Mouse (Mus musculus) embryo, embryonic 10.5 days (tissue): Measurements from ENCODE around the gene Ppp1r3d.

Experiments used
- DNase-seq: peaks from one replicate; pipeline ENCODE4 v3.0.0-alpha.2; 2015; ENCODE audit warnings: low spot score

The Ppp1r3d gene

DNA sequence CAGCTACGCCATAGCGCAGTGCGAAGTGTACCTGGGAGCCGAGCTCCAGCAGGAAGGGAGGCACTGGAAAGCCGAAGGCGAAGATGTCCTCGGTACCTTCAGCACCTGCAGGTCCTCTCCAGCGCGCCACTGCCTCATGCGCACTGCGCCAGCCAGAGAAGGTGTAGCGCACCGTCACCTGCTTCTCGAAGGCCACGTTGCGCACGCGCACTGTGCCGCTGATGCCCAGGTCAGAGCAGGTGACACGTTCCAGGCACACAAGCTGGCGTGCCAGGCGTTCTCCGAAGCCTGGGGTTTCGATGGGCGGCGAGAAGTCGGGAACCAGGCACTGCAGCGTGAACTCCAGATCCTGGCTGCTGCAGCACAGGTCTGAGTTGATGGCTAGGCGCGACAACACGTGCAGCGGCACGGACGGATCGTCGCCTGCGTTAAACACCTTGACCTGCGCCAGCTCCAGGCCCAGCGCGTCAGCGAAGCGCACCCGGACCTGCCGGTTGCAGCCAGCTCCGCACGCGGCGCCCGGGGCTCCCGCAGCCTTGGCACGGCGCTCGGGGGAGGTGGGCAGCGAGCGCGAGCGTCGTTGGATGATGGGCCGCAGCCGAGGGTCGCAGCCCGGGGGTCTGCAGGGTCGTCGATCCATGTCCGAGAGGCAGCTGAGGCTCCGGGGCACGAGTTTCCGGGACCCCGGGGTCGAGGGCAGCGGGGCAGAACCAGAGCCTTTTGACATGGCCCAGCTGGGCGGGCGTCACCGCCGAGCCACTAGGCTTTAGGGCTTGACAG lies 601 bp downstream of the Ppp1r3d start:
- no peak for DNase-seq

DNA sequence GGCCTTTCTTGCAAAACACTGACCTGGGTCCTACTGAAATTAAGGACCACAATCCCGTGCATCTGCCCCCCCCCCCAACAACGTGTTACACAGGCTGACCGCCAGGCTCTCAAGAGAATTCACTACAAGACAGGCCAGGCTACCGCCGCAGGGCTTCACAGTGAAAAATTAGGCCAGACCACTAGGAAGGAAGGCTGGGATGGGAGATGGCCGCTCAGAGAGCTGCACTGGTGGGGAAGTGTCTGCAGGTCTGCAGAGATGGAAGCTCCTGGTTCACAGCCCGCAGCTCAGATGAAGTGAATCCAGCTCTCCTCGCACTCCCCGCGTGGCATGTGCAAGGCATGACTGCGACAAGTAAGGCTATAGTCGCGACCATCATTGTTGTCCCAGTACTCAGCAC lies 1.2 kb downstream of the Ppp1r3d start:
- no peak for DNase-seq

GRCm38 (mm10) chr2:178412598-178412997 lies 1.7 kb downstream of the Ppp1r3d start:
- DNase-seq, result no peak

GRCm38 (mm10) chr2:178410286-178410685 lies 4.0 kb downstream of the Ppp1r3d start:
- DNase-seq, result no peak

- DNase-seq, result no peak
These were observed 5.2 kb downstream of the Ppp1r3d start for GRCm38 (mm10) chr2:178409024-178409423.

DNA sequence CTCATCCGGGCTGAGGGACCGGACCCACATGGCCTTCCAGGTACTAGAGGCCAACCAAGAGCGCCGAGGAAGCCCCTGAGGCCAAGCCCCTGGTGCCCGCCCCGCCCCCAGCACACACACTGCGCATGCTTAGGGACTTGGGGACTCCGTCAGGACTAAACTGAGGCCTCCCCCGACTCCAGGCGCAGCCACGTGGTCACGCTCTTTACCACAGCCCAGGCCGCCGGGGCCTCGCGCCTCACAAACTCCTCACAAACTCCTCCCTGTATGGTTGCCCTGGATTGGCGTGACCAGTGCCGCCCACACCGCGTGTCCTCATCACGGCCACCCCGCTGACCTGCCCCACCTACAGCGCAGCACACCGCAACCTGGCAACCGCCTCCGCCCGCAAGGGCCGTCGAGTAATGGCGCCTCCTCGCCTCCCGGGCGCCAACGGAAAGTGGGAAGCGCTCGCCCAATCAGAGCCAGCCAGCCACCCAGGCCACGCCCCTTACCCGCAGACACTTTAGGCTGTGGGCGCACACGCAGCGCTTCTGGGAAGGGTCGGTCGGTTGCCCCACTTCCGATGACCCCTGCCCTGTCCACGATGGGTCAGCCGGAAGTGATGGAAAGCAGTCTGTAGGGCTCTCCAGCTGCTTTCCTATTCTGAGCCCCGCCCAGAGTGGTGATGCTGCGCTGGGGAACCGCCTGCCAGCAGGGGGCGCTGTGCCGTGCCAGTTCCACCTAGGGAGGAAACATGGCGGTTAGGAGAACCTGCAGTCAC lies 7.0 kb downstream of the Ppp1r3d start, which contains the start of gene Sycp2:
Sycp2 (minus strand) TSS at position 633 of the 763 bp plus-strand sequence.
- DNase-seq, result no peak
